Mouse (Mus musculus) gastrocnemius, adult 8-10 months (tissue): ENCODE data around the gene Mmp11. TPM values are rescaled to one million over a fixed set of nuclear protein-coding genes. Genes with fewer than 3 reads are reported as not detected.
A peak's percentile ranks its signal among the peaks of the same experiment; 100 is the strongest.

ENCODE experiments used
- DNase-seq, 2 experiments: peaks; one replicate each; pipeline ENCODE4 v3.0.0; 2022; ENCODE audit warnings: low spot score in 2 of 2
- total RNA-seq, 4 experiments: library from RNA; stranded (reverse); gene quantifications; 2 replicates each; pipeline ENCODE4 v1.2.4; 2022

Mmp11 gene
- 1 to 10 TPM in 3 of 4 experiments, under 1 TPM in 1; 0.77 to 2.3 (median 1.4) TPM for total RNA-seq

- DNase-seq, result peak; percentile 57 to 69
These were observed at the start of gene Mmp11 for GRCm38 (mm10) chr10:75935680-75936541. Gene Mmp11, minus strand, starts transcription at chr10:75936496.

DNA sequence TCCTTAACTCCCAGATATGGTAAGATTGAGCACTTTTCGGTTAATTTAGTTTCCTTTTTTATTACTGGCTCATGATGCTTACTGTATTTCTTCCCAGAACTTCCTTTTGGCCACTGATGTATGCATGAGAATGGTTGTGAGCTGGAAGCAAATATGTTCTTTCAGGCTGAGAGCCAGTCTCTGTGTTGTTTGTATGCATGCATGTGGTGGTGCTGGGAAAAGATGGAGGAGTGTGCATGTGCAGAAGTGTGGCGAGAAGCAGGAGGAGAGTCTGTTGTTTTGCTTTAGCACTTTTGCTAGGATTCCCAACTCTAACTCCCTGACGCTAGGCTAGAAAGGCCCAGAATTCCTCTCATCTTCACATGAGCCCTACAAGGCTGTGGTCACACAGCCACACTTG, 43.1 kb upstream of the Mmp11 start:
- no peak for DNase-seq

DNA sequence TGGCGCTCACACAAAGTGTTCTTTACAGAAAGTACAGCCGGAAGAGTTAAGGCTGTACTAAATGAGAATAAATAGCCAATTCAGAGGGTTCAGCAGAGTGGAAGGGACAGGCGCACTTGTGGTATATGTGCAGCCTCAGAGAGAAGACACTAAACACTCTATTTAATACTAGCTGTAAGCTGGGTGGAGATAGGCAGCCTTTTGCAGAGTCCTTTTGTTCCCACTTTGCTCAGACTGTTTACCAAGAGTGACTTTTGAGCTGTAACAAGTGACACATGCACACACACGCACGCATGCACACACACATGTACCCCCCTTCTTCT, 42.5 kb upstream of the Mmp11 start:
- no peak for DNase-seq

DNA sequence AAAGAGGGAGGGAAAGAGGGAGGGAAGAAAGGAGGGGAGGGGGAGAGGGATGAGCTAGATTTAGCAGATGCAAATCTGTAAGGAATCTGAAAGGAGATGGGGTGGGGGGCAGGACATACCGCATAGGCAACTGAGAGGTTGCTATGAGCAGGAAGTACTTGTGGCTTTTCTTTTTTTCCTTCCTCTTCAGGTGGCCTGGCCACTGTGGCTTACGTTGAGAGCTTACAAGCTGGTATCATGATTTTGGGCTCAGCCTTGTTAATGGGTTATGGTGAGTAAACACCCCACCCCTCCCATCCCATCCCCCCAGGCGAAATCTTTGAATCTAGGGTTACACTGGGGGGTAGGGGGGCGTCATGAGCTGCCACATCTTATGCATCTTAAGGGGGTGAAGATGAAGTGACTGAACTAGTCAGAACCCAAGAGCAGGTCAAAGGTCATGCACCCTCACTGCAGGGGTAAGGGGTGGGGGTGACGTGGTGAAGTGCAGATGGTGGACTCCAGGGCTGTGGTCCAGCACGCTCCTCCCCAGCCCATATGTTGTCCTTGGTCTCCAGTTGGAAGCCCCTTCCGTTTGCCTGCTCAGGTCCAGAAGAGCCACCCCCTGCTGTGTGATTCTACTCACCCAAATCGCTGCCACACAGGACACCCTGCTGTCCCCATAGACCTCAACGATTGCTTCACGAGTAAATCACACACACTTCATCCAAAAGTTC, 42.0 kb upstream of the Mmp11 start:
- no peak for DNase-seq

DNA sequence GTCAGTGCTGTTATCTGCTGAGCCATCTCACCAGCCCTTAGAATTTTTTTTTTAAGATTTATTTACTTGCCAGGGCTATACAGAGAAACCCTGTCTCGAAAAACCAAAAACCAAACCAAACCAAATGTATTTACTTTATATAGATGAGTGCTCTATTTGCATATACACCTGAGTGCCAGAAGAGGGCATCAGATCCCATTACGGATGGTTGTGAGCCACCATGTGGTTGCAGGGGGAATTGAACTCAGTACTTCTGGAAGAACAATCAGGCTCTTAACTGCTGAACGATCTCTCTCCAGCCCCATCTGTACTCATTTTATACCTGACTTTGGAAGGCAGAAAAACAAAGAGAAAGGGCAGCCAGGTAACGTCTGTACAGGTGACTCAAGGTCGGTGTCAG, 38.9 kb upstream of the Mmp11 start:
- no peak for DNase-seq

DNA sequence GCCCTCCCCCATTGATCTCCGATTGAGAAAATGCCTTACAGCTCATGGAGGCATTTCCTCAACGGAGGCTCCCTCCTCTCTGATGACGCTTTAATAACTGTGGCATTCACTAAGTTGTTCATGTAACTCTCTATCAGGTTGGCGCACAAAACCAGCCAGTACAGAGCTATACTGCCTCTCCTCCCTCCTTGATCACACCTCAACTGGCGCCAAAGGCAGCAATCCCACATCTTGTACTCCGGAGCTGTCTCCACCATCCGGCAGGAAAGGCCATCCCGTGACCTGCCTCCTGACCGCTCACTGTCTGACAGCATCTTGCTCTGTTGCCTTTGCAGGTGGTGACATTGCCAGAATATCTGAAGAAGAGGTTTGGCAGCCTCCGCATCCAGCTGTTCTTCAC, 37.5 kb upstream of the Mmp11 start:
- no peak for DNase-seq

GRCm38 (mm10) chr10:75954381-75954811, 18.1 kb upstream of the Mmp11 start, which contains the start of gene Gm5134:
Gene Gm5134, plus strand, starts transcription at chr10:75954514.
- DNase-seq, result no peak

GRCm38 (mm10) chr10:75951424-75952050, 15.2 kb upstream of the Mmp11 start:
- no peak for DNase-seq

- no peak for DNase-seq
These were observed 14.5 kb upstream of the Mmp11 start for GRCm38 (mm10) chr10:75950791-75951210.

DNA sequence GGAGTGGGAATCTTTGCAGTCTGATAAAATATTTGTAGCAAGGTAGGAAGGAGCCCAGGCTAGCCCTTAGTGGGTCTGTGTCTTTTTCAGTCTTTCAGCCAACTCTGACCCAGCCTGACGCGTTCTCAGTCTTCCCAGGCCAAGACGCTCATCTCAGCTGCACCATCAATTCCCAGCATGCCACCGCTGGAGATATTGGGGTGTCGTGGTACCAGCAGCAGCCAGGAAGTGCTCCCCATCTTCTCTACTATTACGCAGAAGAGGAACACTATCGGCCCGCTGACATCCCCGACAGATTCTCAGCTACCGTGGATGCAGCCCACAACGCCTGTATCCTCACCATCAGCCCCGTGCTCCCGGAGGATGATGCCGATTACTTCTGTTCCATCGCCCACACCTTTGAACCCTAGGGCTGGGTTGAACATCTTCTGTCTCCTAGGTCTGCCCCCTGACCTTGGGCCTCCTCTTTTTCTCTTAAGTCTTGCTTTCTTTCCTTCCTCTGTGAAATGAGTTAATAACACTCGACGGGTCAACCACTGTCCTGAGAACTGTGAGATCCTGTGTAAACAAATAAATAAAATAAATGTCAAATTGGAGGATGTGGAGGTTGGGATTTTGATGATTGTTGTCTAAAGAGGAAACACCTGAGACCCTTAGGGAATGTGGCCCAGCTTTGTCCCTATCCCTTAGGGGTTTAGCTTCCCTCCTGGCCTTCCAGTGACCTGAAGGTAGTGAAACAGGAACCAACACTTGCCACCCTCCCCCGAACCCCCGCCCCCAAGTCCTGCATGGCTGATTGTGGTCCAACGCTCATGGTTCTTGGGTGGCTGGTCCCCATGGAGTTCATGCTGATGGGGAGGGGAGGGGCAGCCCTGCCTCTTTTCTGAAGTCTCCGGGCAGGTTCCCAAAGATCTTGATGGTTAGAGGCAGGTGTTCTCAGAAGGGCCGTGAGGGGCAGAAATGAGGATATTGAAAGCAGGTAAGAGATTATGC, 13.1 kb upstream of the Mmp11 start:
- DNase-seq, result no peak

- no peak for DNase-seq
These were observed 11.8 kb upstream of the Mmp11 start for GRCm38 (mm10) chr10:75948079-75948478.

DNA sequence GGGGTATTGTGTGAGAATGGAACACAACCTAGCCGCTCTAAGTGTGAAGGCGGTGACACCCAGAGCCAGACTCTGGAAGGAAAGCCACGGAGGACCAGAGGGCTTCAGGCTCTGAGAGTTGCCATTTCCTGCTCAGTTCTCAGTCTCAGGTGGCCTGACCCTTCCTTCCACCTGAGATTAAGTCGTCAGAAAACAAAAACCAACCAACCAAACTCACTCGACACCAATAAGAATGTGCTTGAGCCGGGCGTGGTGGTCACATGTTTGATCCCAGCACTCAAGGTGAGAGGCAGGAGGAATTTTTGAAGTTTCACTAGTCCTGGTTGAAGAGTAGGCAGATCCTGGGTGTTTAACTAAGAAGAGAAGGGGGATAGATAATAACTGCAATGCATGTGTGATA, 9.6 kb upstream of the Mmp11 start:
- DNase-seq, result no peak

DNA sequence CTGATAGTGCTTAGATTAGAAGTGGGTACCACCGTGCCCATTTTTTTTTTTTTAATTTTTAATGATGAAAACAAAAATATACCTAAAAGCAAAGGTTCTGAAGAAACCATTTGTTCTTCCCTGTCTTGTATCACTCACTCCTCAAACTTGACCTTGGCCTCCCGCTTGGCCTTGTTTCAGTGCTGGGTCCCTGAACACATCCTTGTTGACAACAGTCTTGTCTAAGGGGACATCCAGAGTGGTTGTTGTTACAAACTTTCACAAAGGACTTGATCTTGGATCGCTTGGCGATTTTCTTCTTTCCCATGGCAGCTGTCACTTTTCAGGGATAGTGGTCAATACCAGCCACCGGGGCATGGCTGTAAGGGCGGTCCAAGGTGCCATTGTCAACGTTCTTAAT, 8.9 kb upstream of the Mmp11 start:
- no peak for DNase-seq

- no peak for DNase-seq
These were observed 7.9 kb upstream of the Mmp11 start for GRCm38 (mm10) chr10:75944066-75944772.

- DNase-seq, result no peak
These were observed 6.6 kb upstream of the Mmp11 start, which contains the start of gene Vpreb3 for GRCm38 (mm10) chr10:75942736-75943477. Gene Vpreb3, plus strand, starts transcription at chr10:75943057.

- DNase-seq, result no peak
These were observed 4.9 kb upstream of the Mmp11 start for GRCm38 (mm10) chr10:75941042-75941824.

- no peak for DNase-seq
These were observed 4.2 kb upstream of the Mmp11 start, which contains the start of gene Gm867 for GRCm38 (mm10) chr10:75940520-75940919. Gene Gm867, minus strand, starts transcription at chr10:75940672.

GRCm38 (mm10) chr10:75939481-75940234, 3.4 kb upstream of the Mmp11 start:
- DNase-seq, result no peak
